10 mouse cellular contexts compared by ENCODE assay signal in the genomic region with DNA sequence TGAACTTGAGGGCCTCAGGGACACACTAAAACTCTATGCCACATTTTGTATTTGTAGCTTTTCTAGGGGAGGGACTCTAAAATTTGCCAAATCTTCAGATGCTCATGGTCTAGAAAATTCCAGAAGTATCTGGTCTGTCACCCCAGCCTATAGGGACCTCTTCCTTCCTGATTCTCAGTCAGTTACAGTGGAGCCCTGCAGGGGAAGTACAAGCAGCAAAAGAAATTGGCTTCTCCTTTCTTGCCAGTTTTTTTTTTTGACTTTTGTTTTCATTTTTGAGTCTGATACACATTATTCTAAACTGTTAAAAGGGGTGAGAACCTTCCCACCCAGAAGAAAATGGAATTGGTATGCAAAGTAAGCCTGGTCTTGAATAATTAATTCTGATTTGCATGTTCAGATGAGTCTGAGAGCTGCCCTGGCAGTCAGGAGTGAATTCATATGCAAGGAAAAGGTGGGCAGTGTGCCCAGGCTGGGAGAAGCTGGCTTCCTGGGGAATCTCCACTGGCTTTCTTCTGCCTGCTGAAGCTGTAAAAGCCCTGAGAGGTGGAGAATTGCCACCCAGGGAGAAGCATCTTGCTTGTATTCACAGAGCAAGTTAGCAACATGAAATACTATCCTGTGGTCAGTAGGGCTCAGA.
A peak's percentile ranks its signal among the peaks of the same experiment; 100 is the strongest.
DNase-seq lines count a peak whose midpoint lies in the region; ATAC-seq and TF ChIP-seq lines count a peak whose summit lies in the region.
"Had no signal": no experiment of that assay in that cellular context is flagged by ENCODE, and none has a peak within 500 bp of the region (broad histone marks: within the 10 kb centered on the region; RNA-seq: fewer than 3 reads in every experiment).

No protein-coding gene starts in this region.

- TF ChIP-seq CTCF in gastrocnemius, adult 2 months (IDR thresholded peaks at IDR 0.05): no peak

- no peak overlapping the region for H3K4me2 ChIP-seq in intestine, embryonic 15.5 days (replicated peaks)
- H3K4me2 ChIP-seq: heart, embryonic 13.5 days had no signal

- H3K27me3 ChIP-seq in intestine, embryonic 15.5 days (replicated peaks): no peaks in the 10 kb centered on the region
- H3K27me3 ChIP-seq: CH12.LX; heart, embryonic 13.5 days had no signal

- no peaks in the 10 kb centered on the region for H3K9me3 ChIP-seq in intestine, embryonic 15.5 days
- H3K9me3 ChIP-seq: heart, embryonic 13.5 days had no signal

- H3K27ac ChIP-seq in gastrocnemius, adult 2 months: no peak overlapping the region
- H3K27ac ChIP-seq in intestine, embryonic 15.5 days: no peak overlapping the region
- H3K27ac ChIP-seq: heart, embryonic 13.5 days had no signal

- peak; percentile 10 for DNase-seq in gastrocnemius, postnatal 14 days
- DNase-seq in gastrocnemius, adult 2 months: no peak
- DNase-seq in brain, adult 2 months (ENCODE audit: low read depth, low spot score): peak; percentile 68
- peak; percentile 55 to 66 for DNase-seq in frontal cortex, postnatal 10 days (ENCODE audit: low spot score in 2 of 2)
- DNase-seq in left cerebral cortex, postnatal 14 days (ENCODE audit: low spot score in 2 of 2): peak; percentile 42 to 63
- DNase-seq in adrenal gland, adult (ENCODE audit: inconsistent age in 2 of 2, low spot score in 1 of 2): no peak
- DNase-seq in spleen, adult 12 weeks (ENCODE audit: low spot score): no peak

- H3K4me3 ChIP-seq in gastrocnemius, adult 2 months: no peak overlapping the region
- no peak overlapping the region for H3K4me3 ChIP-seq in intestine, embryonic 15.5 days (replicated peaks)
- H3K4me3 ChIP-seq: heart, embryonic 13.5 days had no signal

- ATAC-seq in intestine, embryonic 15.5 days: no peak

- intact Hi-C loops in gastrocnemius, postnatal 14 days (cut with DNase I; ENCODE audit: low total_unique reads): no loop called here
- intact Hi-C loops in gastrocnemius, adult 2 months (cut with DNase I): no loop called here
- intact Hi-C loops in left cerebral cortex, postnatal 14 days (cut with DNase I): no loop called here

- no peak overlapping the region for H3K9ac ChIP-seq in intestine, embryonic 15.5 days
- H3K9ac ChIP-seq: heart, embryonic 13.5 days had no signal

- no peaks in the 10 kb centered on the region for H3K36me3 ChIP-seq in intestine, embryonic 15.5 days
- H3K36me3 ChIP-seq: heart, embryonic 13.5 days had no signal

- H3K4me1 ChIP-seq in intestine, embryonic 15.5 days (replicated peaks): no peaks in the 10 kb centered on the region
- H3K4me1 ChIP-seq: heart, embryonic 13.5 days had no signal

Comparison
In these comparisons a context has a peak if more than half of its experiments do, and no peak if none do; other contexts are left out.
1. DNase-seq: peak in gastrocnemius, postnatal 14 days (single experiment), brain, adult 2 months (single experiment), frontal cortex, postnatal 10 days (2 of 2) and left cerebral cortex, postnatal 14 days (2 of 2); none in gastrocnemius, adult 2 months (single experiment), adrenal gland, adult (0 of 2) and spleen, adult 12 weeks (single experiment).